Mouse (Mus musculus) c-Kit-positive CD71-positive TER-119-negative erythroid progenitor cells, embryonic 14.5 days (primary cell): ENCODE results near the gene Prkcq.
A peak's percentile ranks its signal among the peaks of the same experiment; 100 is the strongest.

Source experiments
- DNase-seq: peaks from one replicate; pipeline ENCODE4 v3.0.0-alpha.2; 2013; ENCODE audit warnings: low read depth

Prkcq gene

DNA sequence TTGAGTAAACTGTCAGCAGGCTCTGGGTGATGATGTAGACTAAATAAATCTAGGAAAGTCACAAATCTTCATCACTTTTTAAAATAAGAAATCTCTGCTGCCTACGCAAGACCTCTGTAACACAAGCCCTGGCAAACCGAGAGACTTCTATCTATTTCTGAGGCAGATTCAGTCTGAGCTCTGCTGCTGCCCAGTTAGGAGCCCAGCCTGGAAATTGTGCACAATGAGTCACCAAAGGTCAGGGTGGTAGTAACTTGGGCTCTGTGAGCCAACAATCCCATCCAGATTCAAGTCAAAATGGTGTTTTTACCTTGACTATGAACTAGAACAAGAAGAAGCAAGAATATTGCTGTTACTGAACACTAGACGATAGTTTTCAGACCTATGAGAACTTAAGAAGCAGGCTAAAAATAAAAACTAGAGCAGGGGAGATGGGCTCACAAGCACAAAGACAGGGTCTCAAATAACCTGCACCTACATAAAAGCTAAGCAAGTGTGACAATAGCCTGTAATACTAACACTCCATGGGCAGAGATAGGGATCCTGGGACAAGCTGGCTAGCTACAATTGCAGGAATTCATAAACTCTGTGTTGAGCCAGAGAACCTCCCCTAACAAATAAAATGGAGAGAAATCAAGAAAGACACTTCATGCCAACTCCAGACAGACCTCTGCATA, 53.0 kb downstream of the Prkcq start:
- DNase-seq = no peak

DNA sequence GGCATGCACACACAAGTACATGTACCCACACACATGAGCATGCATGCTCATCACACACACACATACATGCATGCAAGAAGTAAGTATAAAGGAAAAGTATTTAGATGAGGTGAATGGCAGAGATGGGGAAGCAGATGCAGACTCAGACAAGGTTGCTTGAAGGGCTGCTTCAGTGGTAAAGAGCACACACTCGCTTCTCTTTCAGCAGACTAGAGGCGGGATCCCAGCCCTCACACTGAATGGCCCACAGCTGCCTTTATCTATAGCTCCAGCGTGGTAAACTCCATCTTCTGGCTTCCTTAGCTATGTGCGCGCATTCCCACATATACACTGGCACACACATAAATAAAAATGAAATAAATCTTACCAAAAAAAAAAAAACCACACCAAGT, 53.6 kb downstream of the Prkcq start:
- DNase-seq = no peak

DNA sequence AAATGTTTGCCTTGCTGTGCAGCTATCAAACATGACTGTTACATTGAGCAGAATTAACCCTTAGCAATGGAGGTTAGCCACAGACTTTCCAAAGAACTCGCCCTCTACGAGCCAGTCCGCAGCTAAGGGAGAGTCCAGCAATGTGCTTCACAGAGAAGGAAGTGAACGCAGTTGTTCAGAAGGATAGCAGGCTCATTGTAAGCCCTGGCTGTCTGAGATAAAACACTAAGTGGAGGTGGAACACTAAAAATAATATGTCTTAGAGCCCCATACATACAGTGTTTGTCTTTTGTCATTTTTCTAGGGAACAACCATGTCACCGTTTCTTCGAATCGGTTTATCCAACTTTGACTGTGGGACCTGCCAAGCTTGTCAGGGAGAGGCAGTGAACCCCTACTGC, 54.6 kb downstream of the Prkcq start:
- DNase-seq = peak; percentile 56

DNA sequence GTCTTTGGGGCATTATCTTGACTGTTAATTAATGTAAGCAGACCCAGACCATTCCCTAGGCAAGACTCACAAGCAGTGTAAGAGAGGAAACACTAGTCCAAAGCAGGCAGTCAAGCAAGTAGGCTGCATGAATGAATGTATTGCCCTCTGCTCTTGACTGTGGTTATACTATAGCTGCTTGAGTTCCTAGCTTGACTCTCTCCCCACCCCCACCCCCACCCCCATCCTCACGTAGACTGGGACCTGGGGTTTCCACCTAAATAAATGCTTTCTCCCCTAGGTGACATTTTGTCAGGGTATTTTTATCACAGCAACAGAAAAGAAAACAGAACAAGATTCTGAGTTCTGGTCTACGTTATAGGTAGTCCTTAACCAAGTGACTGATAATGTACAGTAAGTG, 57.2 kb downstream of the Prkcq start:
- no peak for DNase-seq

DNA sequence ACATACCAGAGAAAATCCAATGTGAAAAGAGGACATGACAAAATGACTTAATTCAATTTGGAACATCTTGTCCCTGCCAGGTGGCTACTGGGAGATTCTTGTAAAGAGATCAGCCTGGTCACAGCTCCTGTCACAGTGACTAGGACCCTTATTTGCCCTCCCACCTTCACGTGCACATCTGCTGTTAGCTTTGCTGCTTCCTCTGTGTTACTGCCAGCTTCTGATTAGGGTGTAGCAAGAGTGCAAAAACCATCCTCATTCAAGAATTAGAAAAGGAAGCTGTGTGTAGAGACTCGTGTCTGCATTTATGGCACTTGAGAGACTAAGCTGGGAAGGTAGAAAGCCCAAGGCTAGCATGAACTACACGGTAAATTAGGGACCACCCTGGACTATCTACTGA, 59.2 kb downstream of the Prkcq start:
- DNase-seq = no peak

DNA sequence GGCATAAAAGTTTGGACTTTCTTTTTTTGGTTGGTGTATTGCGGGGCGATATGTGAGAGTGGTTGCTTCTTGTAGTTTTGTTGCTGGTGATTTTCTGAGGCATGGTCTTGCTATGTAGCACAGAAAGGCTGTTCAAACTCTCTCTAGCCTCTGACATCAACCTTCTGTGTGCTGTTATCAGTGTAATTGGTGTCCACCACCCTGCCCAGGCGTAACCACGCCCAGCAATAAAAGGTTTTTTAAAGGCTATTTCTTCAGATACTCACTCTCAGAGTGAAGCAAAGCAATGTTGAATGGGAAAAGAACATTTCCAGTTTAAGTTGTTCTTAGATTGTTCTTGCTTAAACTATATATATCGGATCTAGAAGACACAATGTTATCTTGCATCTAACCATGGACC, 60.1 kb downstream of the Prkcq start:
- no peak for DNase-seq

DNA sequence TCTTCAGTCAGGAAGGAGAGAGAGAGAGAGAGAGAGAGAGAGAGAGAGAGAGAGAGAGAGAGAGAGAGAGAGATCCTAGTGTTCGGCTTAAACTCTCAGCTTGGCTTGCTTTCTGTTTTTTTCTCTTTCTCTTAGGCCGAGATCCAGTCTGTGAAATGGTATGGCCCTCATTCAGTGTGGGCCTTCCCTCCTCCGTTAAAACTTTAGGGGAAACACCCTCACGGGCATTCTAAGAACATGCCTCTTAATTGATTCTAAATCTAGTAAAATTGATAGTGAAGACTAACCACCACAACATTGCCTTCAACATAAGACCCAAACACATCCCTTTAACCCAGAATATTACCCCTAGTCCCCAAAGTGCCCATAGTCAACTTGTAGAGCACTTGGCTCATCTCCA, 66.3 kb downstream of the Prkcq start:
- no peak for DNase-seq

DNA sequence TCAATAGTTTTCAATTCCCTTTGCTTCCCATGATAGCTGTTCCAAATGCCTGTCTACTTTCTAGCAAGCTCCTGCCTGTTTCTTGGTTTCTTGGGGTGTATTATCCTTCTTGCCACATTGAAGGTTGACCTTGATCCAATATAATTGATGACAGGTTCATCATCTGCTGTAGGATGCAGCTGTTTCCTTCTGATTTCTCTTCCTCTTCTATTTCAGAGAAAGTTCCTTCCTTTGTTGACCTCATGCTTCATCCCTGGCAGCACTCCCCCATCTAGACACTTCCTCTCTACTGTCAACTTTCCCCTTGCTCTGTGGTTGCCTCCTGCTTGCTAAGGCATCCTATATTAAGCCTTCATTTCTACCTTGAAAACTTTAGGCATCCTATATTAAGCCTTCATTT, 67.6 kb downstream of the Prkcq start:
- DNase-seq = no peak

DNA sequence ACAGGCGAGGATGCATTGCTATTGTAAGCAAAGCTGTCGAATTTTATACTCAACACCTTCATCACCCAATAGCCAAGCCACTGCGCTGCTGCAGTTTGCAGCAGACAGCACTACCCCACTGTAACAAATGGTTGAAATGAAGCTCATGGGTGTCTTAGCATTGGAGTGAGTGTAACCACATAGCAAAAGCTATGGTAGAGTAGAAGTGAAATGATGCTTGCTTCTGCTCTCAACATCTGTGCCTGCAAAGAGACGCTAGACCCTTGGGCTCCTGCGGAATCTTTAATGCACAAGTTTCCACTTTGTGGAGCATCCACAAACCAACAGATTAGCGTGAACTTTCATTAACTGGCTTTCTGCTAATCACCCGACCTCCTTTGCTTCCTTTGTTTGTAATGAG, 74.0 kb downstream of the Prkcq start:
- no peak for DNase-seq

DNA sequence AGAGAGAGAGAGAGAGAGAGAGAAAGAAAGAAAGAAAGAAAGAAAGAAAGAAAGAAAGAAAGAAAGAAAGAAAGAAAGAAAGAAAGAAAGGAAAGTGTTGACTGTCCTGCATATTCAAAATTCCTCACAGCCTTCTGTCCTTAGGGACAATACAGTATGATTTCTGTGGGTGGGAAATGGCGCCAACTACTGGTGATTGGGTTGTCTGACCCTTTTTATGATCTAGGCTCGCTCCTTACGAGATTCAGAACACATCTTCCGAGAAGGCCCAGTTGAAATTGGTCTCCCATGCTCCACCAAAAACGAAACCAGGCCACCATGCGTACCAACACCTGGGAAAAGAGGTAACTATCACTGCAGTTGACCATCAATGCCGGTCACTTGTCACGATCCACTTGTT, 82.0 kb downstream of the Prkcq start:
- peak; percentile 37 for DNase-seq

DNA sequence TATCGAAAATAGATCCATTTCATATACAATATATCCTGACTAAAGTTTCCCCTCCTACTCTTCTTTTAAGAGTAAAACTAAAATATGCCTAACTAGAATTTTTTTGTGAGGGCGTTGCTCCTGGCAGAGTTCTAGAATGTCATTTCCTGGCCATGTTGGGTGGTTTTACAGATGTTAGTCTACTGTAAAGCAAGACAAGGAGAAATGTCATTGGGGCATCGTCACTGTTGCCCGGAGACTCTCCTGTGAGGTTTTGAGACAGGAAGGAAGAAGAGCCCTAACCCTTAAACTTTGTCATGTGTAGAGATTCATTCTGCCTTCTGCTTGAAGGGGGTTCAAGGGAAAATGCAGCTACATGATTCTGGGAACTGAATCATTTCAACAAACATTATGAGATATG, 82.5 kb downstream of the Prkcq start:
- no peak for DNase-seq

GRCm38 (mm10) chr2:11257260-11257850, 85.4 kb downstream of the Prkcq start:
- DNase-seq = no peak

DNA sequence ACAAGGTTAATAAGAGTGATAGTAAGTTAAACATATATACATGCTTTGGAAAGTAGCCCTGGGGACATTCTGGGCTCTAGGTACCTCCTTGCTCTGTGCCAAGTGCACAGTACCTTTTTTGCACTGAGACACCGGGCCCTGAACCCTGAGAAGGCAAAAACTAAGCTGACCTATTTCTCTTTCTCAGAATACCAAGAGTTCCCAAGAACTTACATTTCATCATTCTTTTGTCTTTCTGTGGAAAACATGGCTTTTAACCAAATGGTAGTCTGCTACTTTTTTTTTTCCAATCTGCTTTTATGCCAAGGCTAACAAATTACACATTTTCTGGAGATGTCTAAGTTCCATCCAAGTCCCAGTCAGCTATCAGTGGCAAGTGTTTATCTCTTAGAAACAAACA, 86.3 kb downstream of the Prkcq start:
- DNase-seq = no peak

GRCm38 (mm10) chr2:11259361-11259760, 87.5 kb downstream of the Prkcq start:
- no peak for DNase-seq

GRCm38 (mm10) chr2:11264836-11265235, 92.9 kb downstream of the Prkcq start:
- DNase-seq = no peak

- DNase-seq = no peak
Measured at GRCm38 (mm10) chr2:11265455-11265854, 93.5 kb downstream of the Prkcq start.

- peak; percentile 15 for DNase-seq
Measured at GRCm38 (mm10) chr2:11266294-11266693, 94.4 kb downstream of the Prkcq start.

GRCm38 (mm10) chr2:11278965-11279364, 107.1 kb downstream of the Prkcq start:
- no peak for DNase-seq

GRCm38 (mm10) chr2:11280247-11280646, 108.3 kb downstream of the Prkcq start:
- DNase-seq = no peak

GRCm38 (mm10) chr2:11287834-11288530, 116.1 kb downstream of the Prkcq start:
- DNase-seq = no peak

- peak; percentile 53 for DNase-seq
Measured at GRCm38 (mm10) chr2:11288531-11288846, 116.6 kb downstream of the Prkcq start.

DNA sequence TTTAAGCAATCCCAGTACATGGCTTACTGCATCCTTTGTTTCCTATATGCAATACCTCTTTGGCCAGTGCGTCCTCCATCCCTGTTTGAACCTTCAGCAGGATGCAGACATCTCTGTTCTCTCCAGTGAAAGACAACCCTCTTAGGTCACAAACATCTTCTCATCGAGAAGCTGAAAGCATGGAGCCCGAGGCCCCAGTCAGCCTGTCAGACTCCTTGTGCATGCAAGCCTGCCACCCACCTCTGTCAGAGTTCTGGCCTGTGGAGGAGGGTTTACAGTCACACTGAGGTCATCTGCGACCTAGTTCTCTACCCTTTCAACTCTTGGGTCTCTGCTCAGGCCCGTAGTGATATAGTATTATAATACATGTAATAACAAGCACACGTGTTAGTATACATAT, 119.0 kb downstream of the Prkcq start:
- no peak for DNase-seq

DNA sequence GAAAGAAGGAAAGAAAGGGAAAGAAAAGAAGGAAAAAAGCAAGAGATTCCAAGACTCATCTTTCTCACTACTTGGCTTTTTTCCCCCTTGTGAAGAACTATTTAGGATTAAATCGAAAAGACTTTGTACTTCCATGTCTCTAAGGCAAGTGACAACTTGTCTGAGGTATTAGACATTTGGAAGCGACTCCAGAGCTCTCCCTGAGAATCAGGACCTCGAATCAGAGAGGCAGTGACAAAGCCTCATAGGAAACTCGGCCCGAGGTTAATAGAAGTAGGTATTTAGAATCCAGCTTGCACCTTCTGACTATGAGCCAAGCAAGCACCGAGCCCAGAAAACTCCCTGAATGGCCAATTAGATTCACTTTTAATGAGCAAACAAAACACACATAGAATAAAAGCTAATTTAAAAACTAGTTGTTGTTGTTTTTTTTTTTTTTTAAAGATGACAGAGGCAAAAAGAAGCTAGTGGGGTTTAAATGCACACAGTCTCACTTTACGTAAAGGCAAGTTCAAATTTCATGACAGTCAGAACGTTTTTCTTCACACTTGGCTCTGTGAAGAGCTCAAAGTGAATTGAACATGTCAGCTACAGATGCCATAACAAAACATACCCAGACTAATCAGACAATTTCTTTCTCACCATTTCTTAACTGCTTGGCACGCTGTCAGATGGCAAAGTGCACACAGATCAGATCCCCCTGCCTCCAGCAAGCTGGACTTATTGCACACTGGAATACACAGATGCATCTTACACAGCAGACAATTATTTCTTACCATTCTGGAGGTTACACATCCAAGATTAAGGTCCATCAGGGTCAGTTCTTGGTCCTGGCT, 119.9 kb downstream of the Prkcq start:
- no peak for DNase-seq
